Mouse (Mus musculus) CH12.LX (cell line): Measurements from ENCODE around the gene Gm11568. TPM values are rescaled to one million over a fixed set of nuclear protein-coding genes. Genes with fewer than 3 reads are reported as not detected.
"Not testable (repeated sequence)": the region's sequence is repeated elsewhere in the genome, so short reads cannot be mapped to it uniquely, and the experiment has no call there.

ENCODE experiments used
- DNase-seq: peaks from one replicate; pipeline ENCODE4 v3.0.0-alpha.2; 2013; ENCODE audit errors: extremely low read depth
- H3K27ac ChIP-seq: 2 replicates; pipeline ENCODE4 v1.5.1; 2012; ENCODE audit warnings: low read depth, mild to moderate bottlenecking, control low read depth, moderate library complexity; ENCODE audit not compliant: insufficient read depth
- H3K27me3 ChIP-seq: replicated peaks from 2 replicates; pipeline ENCODE3; 2012; ENCODE audit warnings: inconsistent platforms
- H3K36me3 ChIP-seq, 2 experiments: replicated peaks in 1 of 2; 2 replicates each; pipeline versions ENCODE3 to v1.6.1; 2012; ENCODE audit warnings: inconsistent platforms in 1 of 2, low read length in 1 of 2, mild to moderate bottlenecking in 1 of 2, mixed read lengths in 1 of 2, moderate library complexity in 1 of 2; ENCODE audit not compliant: control insufficient read depth in 1 of 2, insufficient read depth in 1 of 2
- H3K4me1 ChIP-seq, 2 experiments: 2 replicates each; pipeline ENCODE4 v1.6.1; 2012; ENCODE audit warnings: inconsistent platforms in 1 of 2, moderate library complexity in 1 of 2; ENCODE audit not compliant: insufficient read depth in 2 of 2, control insufficient read depth in 1 of 2
- H3K4me2 ChIP-seq: 2 replicates; pipeline ENCODE4 v1.6.1; 2012; ENCODE audit warnings: low read depth, mild to moderate bottlenecking, control low read depth; ENCODE audit not compliant: poor library complexity, insufficient read depth, severe bottlenecking
- H3K4me3 ChIP-seq, 3 experiments: fragments of 150-350 bp in 1 of 3; sonication (generic) in 1 of 3; replicated peaks in 1 of 3; 2 replicates each; pipeline versions ENCODE3 to v1.5.1; 2011 to 2012; ENCODE audit warnings: low read depth in 2 of 3, low read length in 2 of 3, mild to moderate bottlenecking in 2 of 3, moderate library complexity in 2 of 3, control low read depth in 1 of 3, improper control_type of control experiment in 1 of 3, inconsistent platforms in 1 of 3, mixed read lengths in 1 of 3; ENCODE audit not compliant: poor library complexity in 1 of 3
- H3K79me2 ChIP-seq: replicated peaks from 2 replicates; pipeline ENCODE4 v1.6.1; 2012; ENCODE audit warnings: mild to moderate bottlenecking, moderate library complexity; ENCODE audit not compliant: control insufficient read depth, poor library complexity, insufficient read depth, severe bottlenecking; ENCODE audit errors: extremely low read depth
- H3K9ac ChIP-seq: 2 replicates; pipeline ENCODE4 v1.6.1; 2012; ENCODE audit warnings: low read depth, mild to moderate bottlenecking, control low read depth, moderate library complexity; ENCODE audit not compliant: insufficient read depth
- H3K9me3 ChIP-seq: replicated peaks from 2 replicates; pipeline ENCODE3; 2012; ENCODE audit warnings: low read length, inconsistent platforms, mixed read lengths
- BHLHE40 ChIP-seq: IDR thresholded peaks from 2 replicates; pipeline ENCODE4 v1.6.1; 2011; ENCODE audit warnings: mild to moderate bottlenecking, low read depth, low read length, improper control_type of control experiment
- CHD2 ChIP-seq: IDR thresholded peaks from 2 replicates; pipeline ENCODE4 v1.6.1; 2011; ENCODE audit warnings: low read length, improper control_type of control experiment
- E2F4 ChIP-seq: IDR thresholded peaks from 2 replicates; pipeline ENCODE4 v1.6.1; 2011; ENCODE audit warnings: low read depth, low read length, improper control_type of control experiment; ENCODE audit not compliant: insufficient replicate concordance
- ELF1 ChIP-seq: IDR thresholded peaks from 2 replicates; pipeline ENCODE4 v1.6.1; 2014; ENCODE audit warnings: low read depth, mild to moderate bottlenecking, inconsistent platforms, low read length, improper control_type of control experiment
- ETS1 ChIP-seq: conservative IDR thresholded peaks from 2 replicates; pipeline ENCODE4 v1.6.1; 2012; ENCODE audit warnings: low read depth, mild to moderate bottlenecking, inconsistent platforms, low read length, improper control_type of control experiment, moderate library complexity
- IRF4 ChIP-seq: IDR thresholded peaks from 2 replicates; pipeline ENCODE4 v1.6.1; 2014; ENCODE audit warnings: low read depth, mild to moderate bottlenecking, inconsistent platforms, low read length, improper control_type of control experiment
- JUND ChIP-seq: conservative IDR thresholded peaks from 2 replicates; pipeline ENCODE4 v1.6.1; 2011; ENCODE audit warnings: low read depth, low read length, improper control_type of control experiment
- KAT2A ChIP-seq: IDR thresholded peaks from 2 replicates; pipeline ENCODE4 v1.6.1; 2012; ENCODE audit warnings: low read length, improper control_type of control experiment, inconsistent platforms; ENCODE audit not compliant: insufficient replicate concordance
- MAX ChIP-seq: IDR thresholded peaks from 2 replicates; pipeline ENCODE4 v1.6.1; 2011; ENCODE audit warnings: low read length, improper control_type of control experiment
- MXI1 ChIP-seq: IDR thresholded peaks from 2 replicates; pipeline ENCODE4 v1.6.1; 2011; ENCODE audit warnings: mild to moderate bottlenecking, low read depth, low read length, improper control_type of control experiment
- NELFE ChIP-seq: IDR thresholded peaks from 2 replicates; pipeline ENCODE4 v1.6.1; 2011; ENCODE audit warnings: low read depth, low read length, improper control_type of control experiment
- POLR2A ChIP-seq: IDR thresholded peaks from 2 replicates; pipeline ENCODE4 v1.6.1; 2011; ENCODE audit warnings: low read depth, mild to moderate bottlenecking, improper control_type of control experiment, low read length
- SIN3A ChIP-seq: IDR thresholded peaks from 2 replicates; pipeline ENCODE4 v1.6.1; 2012; ENCODE audit warnings: low read length, improper control_type of control experiment, inconsistent platforms
- TCF12 ChIP-seq: IDR thresholded peaks from 2 replicates; pipeline ENCODE4 v1.6.1; 2014; ENCODE audit warnings: low read depth, mild to moderate bottlenecking, inconsistent platforms, low read length, improper control_type of control experiment
- ZC3H11A ChIP-seq: IDR thresholded peaks from 2 replicates; pipeline ENCODE4 v1.6.1; 2012; ENCODE audit warnings: low read depth, mild to moderate bottlenecking, inconsistent platforms, low read length, improper control_type of control experiment
- ZKSCAN1 ChIP-seq: IDR thresholded peaks from 2 replicates; pipeline ENCODE4 v1.6.1; 2012; ENCODE audit warnings: low read depth, inconsistent platforms, low read length, improper control_type of control experiment, borderline replicate concordance
- ZNF384 ChIP-seq: IDR thresholded peaks from 2 replicates; pipeline ENCODE4 v1.6.1; 2012; ENCODE audit warnings: low read depth, low read length, improper control_type of control experiment, inconsistent platforms
- dilution Hi-C: fragments of 300-500 bp; cut with MboI; formaldehyde crosslinking; loops from 2 replicates; pipeline ENCODE4 v1.14.3; 2020; ENCODE audit warnings: low sequenced_read_pairs; ENCODE audit not compliant: extremely low pct_unique_long_range_greater_than_20kb, extremely low pct_ligation_motif_present
- in situ Hi-C: fragments of 300-500 bp; cut with MboI; formaldehyde crosslinking; loops from 3 replicates; pipeline ENCODE4 v1.14.3; 2019; ENCODE audit warnings: low sequenced_read_pairs, low pct_ligation_motif_present, low pct_unique_long_range_greater_than_20kb, mixed read lengths
- polyA plus RNA-seq: library from polyadenylated mRNA; unstranded; fragments of >175 nt; gene quantifications from 2 replicates; pipeline ENCODE4 v1.2.1, GENCODE M21; 2012; ENCODE audit warnings: low read depth; ENCODE audit not compliant: insufficient read length
- total RNA-seq, 2 experiments: library from RNA; depleted of rRNA; stranded (reverse); fragments of 300-350 nt in 1 of 2; fragments of >200 nt in 1 of 2; gene quantifications; 2 replicates each; pipeline ENCODE4 v1.2.3; 2012 to 2014

The Gm11568 gene
- total and polyA plus RNA-seq, 3 experiments: not detected

GRCm38 (mm10) chr11:99858761-99859160 is 1.0 kb downstream of the Gm11568 start:
- no peak overlapping the region for H3K27ac ChIP-seq
- dilution Hi-C loops: no loop called here
- H3K36me3 ChIP-seq: no peaks in the 10 kb centered on the region
- H3K4me1 ChIP-seq: no peaks in the 10 kb centered on the region
- no peak overlapping the region for H3K9ac ChIP-seq
- H3K4me3 ChIP-seq: no peak overlapping the region
- H3K27me3 ChIP-seq: peaks cover 64% of the 10 kb centered on the region
- H3K9me3 ChIP-seq: no peaks in the 10 kb centered on the region
- H3K4me2 ChIP-seq: no peak overlapping the region
- DNase-seq: no peak
- in situ Hi-C loops: no loop called here
- TF ChIP-seq ZNF384: no peak
- TF ChIP-seq NELFE: no peak
- no peak for TF ChIP-seq E2F4
- TF ChIP-seq MXI1: no peak
- no peak for TF ChIP-seq SIN3A
- no peak for TF ChIP-seq IRF4
- no peak for TF ChIP-seq ELF1
- no peak for TF ChIP-seq POLR2A
- no peak for TF ChIP-seq JUND
- TF ChIP-seq ETS1: no peak
- TF ChIP-seq MAX: no peak
- TF ChIP-seq CHD2: no peak
- TF ChIP-seq TCF12: no peak
- no peak for TF ChIP-seq ZKSCAN1
- no peak for TF ChIP-seq BHLHE40
- no peak for TF ChIP-seq ZC3H11A
- no peak for TF ChIP-seq KAT2A
- no peaks in the 10 kb centered on the region for H3K79me2 ChIP-seq

DNA sequence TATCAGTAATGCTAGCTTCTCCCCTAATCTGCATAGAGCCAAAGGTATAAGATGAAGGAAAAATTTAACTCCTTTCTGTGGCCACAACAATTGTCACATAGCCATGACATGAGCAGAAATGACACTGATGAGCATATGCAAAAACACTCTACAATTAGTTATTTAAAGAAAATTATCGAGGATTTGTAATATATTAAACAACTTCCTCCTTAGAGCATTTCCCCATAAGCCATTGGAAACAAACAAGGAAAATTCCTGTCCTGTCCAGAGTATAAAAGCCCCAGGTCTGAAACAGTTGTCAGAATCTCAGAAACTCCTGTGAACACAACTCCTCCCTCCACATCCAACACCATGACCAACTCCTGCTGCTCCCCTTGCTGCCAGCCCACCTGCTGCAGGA is 6.5 kb downstream of the Gm11568 start, which contains the start of gene Gm11559:
Gm11559 (plus strand) TSS at position 301 of the 400 bp plus-strand sequence.
- not testable (repeated sequence) for H3K4me3 ChIP-seq, H3K36me3 ChIP-seq, H3K4me2 ChIP-seq

GRCm38 (mm10) chr11:99873089-99873488 is 15.4 kb downstream of the Gm11568 start, which contains the start of gene Krtap9-1:
TSS of gene Krtap9-1 (plus strand) at chr11:99873389.
- H3K79me2 ChIP-seq, H3K4me1 ChIP-seq, dilution Hi-C loops, H3K9me3 ChIP-seq, H3K27ac ChIP-seq, H3K4me2 ChIP-seq, DNase-seq, H3K9ac ChIP-seq, H3K4me3 ChIP-seq, in situ Hi-C loops, H3K36me3 ChIP-seq: not testable (repeated sequence)
- H3K27me3 ChIP-seq: peaks cover 65% of the 10 kb centered on the region

More for the DNA sequence above, 6.5 kb downstream of the Gm11568 start, which contains the start of gene Gm11559:
- DNase-seq, in situ Hi-C loops, H3K4me1 ChIP-seq, H3K27ac ChIP-seq, dilution Hi-C loops, H3K79me2 ChIP-seq, H3K9ac ChIP-seq, H3K9me3 ChIP-seq: not testable (repeated sequence)
- peaks cover 61% of the 10 kb centered on the region for H3K27me3 ChIP-seq

GRCm38 (mm10) chr11:99878887-99879286 is 21.2 kb downstream of the Gm11568 start, which contains the start of gene Gm11567:
TSS of gene Gm11567 (plus strand) at chr11:99879187.
- H3K4me3 ChIP-seq, H3K36me3 ChIP-seq, H3K4me2 ChIP-seq, H3K9ac ChIP-seq, H3K27ac ChIP-seq, dilution Hi-C loops, DNase-seq, H3K4me1 ChIP-seq, H3K79me2 ChIP-seq, in situ Hi-C loops, H3K9me3 ChIP-seq: not testable (repeated sequence)
- peaks cover 68% of the 10 kb centered on the region for H3K27me3 ChIP-seq
